Mouse (Mus musculus) stomach, embryonic 14.5 days (tissue): ENCODE measurements around the gene Fgf15. TPM values are rescaled to one million over a fixed set of nuclear protein-coding genes. Genes with fewer than 3 reads are reported as not detected.

ENCODE experiments used
- ATAC-seq: fragments of 200-750 bp; cut with Nextera tagmentation; 2 replicates; pipeline ENCODE4 v1.8.0; 2017; ENCODE audit warnings: low read depth, moderate TSS enrichment; ENCODE audit not compliant: insufficient number of reproducible peaks, insufficient read depth, low FRiP score
- H3K27ac ChIP-seq: fragments of 300-500 bp; sonication (generic); 2 replicates; pipeline ENCODE4 v1.5.1; 2014; ENCODE audit warnings: mild to moderate bottlenecking, low read length, moderate library complexity, mixed read lengths
- H3K27me3 ChIP-seq: fragments of 300-500 bp; sonication (generic); 2 replicates; pipeline ENCODE4 v1.6.1; 2014; ENCODE audit warnings: low read length, control low read depth, mixed read lengths; ENCODE audit not compliant: control insufficient read depth, insufficient read depth
- H3K36me3 ChIP-seq: fragments of 300-500 bp; sonication (generic); 2 replicates; pipeline ENCODE4 v1.6.1; 2014; ENCODE audit warnings: mild to moderate bottlenecking, control low read depth, low read length, moderate library complexity, mixed read lengths; ENCODE audit not compliant: control insufficient read depth, insufficient read depth
- H3K4me1 ChIP-seq: fragments of 300-500 bp; sonication (generic); 2 replicates; pipeline ENCODE4 v1.6.1; 2014; ENCODE audit warnings: low read length, control low read depth, mixed read lengths; ENCODE audit not compliant: control insufficient read depth, insufficient read depth
- H3K4me2 ChIP-seq: fragments of 300-500 bp; sonication (generic); replicated peaks from 2 replicates; pipeline ENCODE4 v1.6.1; 2014; ENCODE audit warnings: low read depth, low read length, control low read depth
- H3K4me3 ChIP-seq: fragments of 300-500 bp; sonication (generic); 2 replicates; pipeline ENCODE4 v1.5.1; 2014; ENCODE audit warnings: low read depth, low read length, control low read depth
- H3K9ac ChIP-seq: fragments of 300-500 bp; sonication (generic); replicated peaks from 2 replicates; pipeline ENCODE4 v1.6.1; 2014; ENCODE audit warnings: low read depth, mild to moderate bottlenecking, control low read depth, low read length, moderate library complexity, mixed read lengths
- H3K9me3 ChIP-seq: fragments of 300-500 bp; sonication (generic); 2 replicates; pipeline ENCODE4 v1.6.1; 2016; ENCODE audit warnings: low read depth, low read length, control low read depth; ENCODE audit not compliant: control insufficient read depth
- whole genome bisulfite sequencing: fragments of 180-500 bp; shearing (Covaris S2); extraction: QIAGEN DNeasy Blood & Tissue Kit; methylation state at CpG from one replicate; pipeline ENCODE4 v1.1.7; 2014; 5-methylcytosine and 5-hydroxymethylcytosine counted together
- polyA plus RNA-seq: library from polyadenylated mRNA; unstranded; fragments of >200 nt; fragmentation: Nextera tagmentation; extraction: Ambion mirVana; gene quantifications from 2 replicates; pipeline ENCODE4 v1.2.1, GENCODE M21; 2014

Gene Fgf15
- polyA plus RNA-seq, 1 experiment from 2014 or later, result not detected

DNA sequence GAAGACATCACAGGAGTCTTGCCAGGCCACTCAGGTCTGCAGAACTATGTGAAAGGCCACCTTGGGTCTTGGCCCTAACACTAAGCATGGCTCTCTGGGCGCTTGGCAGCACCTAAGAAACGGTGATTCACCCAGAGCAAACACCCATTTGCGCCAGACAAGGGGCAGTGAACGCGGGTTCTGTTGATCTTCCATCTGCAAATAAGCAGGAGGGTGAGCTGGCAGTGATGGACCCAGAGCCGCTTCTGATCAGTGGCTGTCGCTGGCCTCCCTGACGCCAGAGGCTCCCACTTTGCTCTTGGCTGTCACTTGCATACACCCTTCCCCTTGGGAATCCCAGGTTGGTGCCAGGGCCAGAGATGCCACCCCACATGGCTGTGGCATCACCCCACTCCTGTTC is 33.2 kb downstream of the Fgf15 start:
- ATAC-seq, result no peak
- no peak overlapping the region for H3K4me2 ChIP-seq
- H3K9ac ChIP-seq, result no peak overlapping the region
- 74% methylated on average over 8 of the region's 8 CpGs for WGBS
- H3K36me3 ChIP-seq, result peaks cover 13% of the 10 kb centered on the region
- no peak overlapping the region for H3K4me3 ChIP-seq
- no peaks in the 10 kb centered on the region for H3K27me3 ChIP-seq
- H3K4me1 ChIP-seq, result no peaks in the 10 kb centered on the region
- H3K9me3 ChIP-seq, result no peaks in the 10 kb centered on the region
- H3K27ac ChIP-seq, result no peak overlapping the region

DNA sequence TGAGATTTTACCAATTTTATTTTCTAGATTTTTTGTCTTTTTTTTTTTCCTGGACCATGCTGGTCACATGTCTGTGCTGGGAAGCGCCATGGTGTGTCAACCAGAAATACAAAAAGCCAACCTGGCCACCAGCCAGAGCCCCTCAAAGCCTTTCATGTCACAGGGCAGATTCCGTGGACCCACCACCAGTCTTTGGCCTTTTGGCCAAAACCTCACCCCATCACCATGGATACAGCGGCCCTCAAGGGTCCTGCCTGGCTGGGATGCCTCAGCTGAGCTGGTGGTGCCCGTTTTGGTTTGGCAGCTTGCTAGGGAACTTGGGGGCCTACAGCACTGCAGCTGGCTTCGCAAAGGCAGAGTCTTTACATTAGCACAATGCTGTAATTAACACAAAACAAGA is 33.6 kb downstream of the Fgf15 start:
- H3K4me3 ChIP-seq, result no peak overlapping the region
- H3K9me3 ChIP-seq, result no peaks in the 10 kb centered on the region
- no peak overlapping the region for H3K4me2 ChIP-seq
- H3K9ac ChIP-seq, result no peak overlapping the region
- no peaks in the 10 kb centered on the region for H3K4me1 ChIP-seq
- peaks cover 17% of the 10 kb centered on the region for H3K36me3 ChIP-seq
- 65% methylated on average over 5 of the region's 5 CpGs for WGBS
- no peaks in the 10 kb centered on the region for H3K27me3 ChIP-seq
- ATAC-seq, result no peak
- H3K27ac ChIP-seq, result no peak overlapping the region

DNA sequence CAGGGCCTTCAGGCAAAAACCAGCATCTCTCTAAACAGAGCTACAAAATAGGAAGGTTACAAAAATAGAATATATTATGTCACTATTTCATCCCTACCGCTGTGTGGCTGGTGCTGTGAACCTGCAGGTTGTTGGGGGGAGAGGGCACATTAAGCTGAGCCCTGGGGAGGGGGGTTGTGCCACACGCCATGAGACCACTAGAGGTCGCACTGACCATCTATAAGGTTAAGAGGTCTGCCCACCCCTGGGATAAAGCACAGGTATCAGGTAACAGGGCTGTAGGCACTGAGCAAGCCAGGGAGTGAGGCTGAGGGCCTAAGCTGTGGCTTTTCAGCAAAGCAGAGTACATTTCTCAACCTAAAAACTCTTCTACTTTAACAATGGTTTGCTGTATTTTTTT is 35.4 kb downstream of the Fgf15 start:
- no peak overlapping the region for H3K27ac ChIP-seq
- 0 out of 2 replicates have a peak, but pooled peaks cover under 1% of the 10 kb centered on the region for H3K4me1 ChIP-seq
- no peak for ATAC-seq
- H3K4me3 ChIP-seq, result no peak overlapping the region
- H3K36me3 ChIP-seq, result peaks cover 24% of the 10 kb centered on the region
- H3K9me3 ChIP-seq, result no peaks in the 10 kb centered on the region
- H3K9ac ChIP-seq, result no peak overlapping the region
- H3K4me2 ChIP-seq, result no peak overlapping the region
- 25% methylated on average over 3 of the region's 3 CpGs for whole genome bisulfite sequencing
- H3K27me3 ChIP-seq, result no peaks in the 10 kb centered on the region

DNA sequence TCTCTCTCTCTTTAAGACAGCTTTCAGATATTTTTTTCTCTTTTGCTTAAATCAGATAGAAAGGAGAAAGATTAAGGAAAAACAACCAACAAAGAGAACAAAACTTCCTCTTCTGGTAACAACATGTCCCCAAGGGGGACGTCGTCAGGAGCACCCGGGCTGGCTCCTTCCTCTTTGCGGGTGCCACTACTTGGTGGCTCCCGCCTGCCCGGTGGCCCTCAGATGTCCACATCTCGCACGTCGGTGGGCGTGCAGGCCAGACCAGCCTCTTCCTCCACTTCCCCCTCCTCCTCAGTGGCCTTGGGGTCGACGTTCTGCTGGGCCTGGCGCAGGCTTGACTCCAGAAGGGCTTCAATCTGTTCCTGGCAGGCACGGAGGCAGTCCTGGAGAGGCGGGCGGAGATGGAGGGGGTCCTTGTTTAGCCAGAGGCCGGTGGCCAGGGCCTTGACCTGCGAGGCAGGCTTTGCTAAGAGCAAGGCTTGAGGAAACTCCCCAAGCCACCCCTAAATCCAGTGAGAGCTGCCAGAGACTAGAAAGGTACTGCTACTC is 36.1 kb downstream of the Fgf15 start:
- H3K4me1 ChIP-seq, result 0 out of 2 replicates have a peak, but pooled peaks cover 4% of the 10 kb centered on the region
- no peaks in the 10 kb centered on the region for H3K27me3 ChIP-seq
- H3K36me3 ChIP-seq, result peaks cover 28% of the 10 kb centered on the region
- H3K4me2 ChIP-seq, result no peak overlapping the region
- no peaks in the 10 kb centered on the region for H3K9me3 ChIP-seq
- H3K9ac ChIP-seq, result no peak overlapping the region
- WGBS, result 70% methylated on average over 18 of the region's 18 CpGs
- no peak overlapping the region for H3K4me3 ChIP-seq
- no peak for ATAC-seq
- no peak overlapping the region for H3K27ac ChIP-seq

DNA sequence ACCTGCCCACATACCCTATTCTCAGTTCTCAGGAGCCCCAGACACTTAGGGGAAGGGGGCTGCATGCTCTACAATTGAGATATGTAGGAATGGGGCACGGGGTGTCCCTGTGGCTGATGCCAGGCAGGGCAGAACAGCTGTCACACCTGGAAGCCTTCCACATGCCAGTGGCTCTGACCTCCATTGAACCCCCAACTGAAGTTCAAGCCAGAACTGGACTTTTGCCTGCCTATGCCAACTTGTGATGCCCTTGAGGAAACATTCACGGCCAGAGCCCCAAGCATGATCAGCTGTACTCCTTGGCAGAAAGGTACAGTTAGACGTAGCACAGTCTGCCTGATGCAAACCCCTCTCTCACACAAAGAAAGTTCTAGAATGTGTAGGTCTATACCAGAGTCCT is 37.0 kb downstream of the Fgf15 start:
- Histone ChIP-seq H3K4me2 (no peak overlapping the region), H3K4me3 (no peak overlapping the region), H3K4me1 (0 out of 2 replicates have a peak, but pooled peaks cover 4% of the 10 kb centered on the region), H3K9ac (no peak overlapping the region), H3K36me3 (peaks cover 28% of the 10 kb centered on the region), H3K27ac (no peak overlapping the region), H3K27me3 (no peaks in the 10 kb centered on the region), H3K9me3 (no peaks in the 10 kb centered on the region)
- WGBS, result 84% methylated on average over 3 of the region's 3 CpGs
- ATAC-seq, result no peak

DNA sequence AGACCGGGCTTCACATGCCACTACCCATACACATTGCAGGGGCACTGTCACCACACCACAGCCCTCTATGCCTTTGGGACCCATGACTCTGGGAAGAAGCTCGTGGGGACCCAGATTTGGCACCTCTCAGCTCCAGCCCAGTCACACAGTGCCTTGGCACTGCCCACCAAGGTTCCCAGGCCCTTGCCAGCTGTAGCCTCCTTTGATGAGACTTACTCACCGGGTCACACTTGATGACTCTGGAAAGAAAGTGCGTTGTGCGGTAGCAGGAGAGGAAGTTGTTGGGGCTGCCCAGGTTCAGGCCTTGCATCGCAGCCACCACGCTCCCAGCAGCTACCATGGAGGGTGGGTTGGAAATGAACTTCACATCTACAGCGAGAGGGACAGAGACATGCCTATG is 37.5 kb downstream of the Fgf15 start:
- Histone ChIP-seq H3K27me3 (peaks cover 3% of the 10 kb centered on the region; the same call in 1 of the 2 replicates), H3K4me1 (0 out of 2 replicates have a peak, but pooled peaks cover 4% of the 10 kb centered on the region), H3K4me3 (no peak overlapping the region), H3K36me3 (peaks cover 28% of the 10 kb centered on the region), H3K27ac (no peak overlapping the region), H3K9me3 (no peaks in the 10 kb centered on the region), H3K4me2 (no peak overlapping the region), H3K9ac (no peak overlapping the region)
- WGBS, result 90% methylated on average over 8 of the region's 8 CpGs
- ATAC-seq, result no peak

DNA sequence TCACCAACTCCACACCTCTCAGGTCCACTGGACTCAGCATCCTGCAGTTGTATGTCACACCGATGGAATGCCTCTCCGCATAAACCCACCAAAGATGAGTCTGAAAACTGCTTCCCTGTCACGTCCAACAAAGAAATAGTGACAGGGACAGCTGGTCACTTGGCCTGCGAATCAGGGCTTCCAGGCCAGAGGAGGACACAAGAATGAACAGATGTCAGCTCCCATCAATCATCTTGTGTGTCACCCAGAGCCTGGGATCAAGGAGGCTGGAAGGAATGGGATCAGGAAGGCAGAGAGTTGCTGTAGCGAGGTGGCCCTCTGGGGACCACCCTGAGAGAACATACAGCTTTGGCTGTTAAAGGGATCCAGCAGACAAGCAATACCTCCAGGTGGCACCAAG is 38.6 kb downstream of the Fgf15 start:
- H3K4me2 ChIP-seq, result no peak overlapping the region
- H3K9me3 ChIP-seq, result no peaks in the 10 kb centered on the region
- WGBS, result 61% methylated on average over 5 of the region's 5 CpGs
- H3K4me1 ChIP-seq, result peaks cover 5% of the 10 kb centered on the region; the same call in 1 of the 2 replicates
- no peak overlapping the region for H3K9ac ChIP-seq
- no peak for ATAC-seq
- peaks cover 28% of the 10 kb centered on the region for H3K36me3 ChIP-seq
- H3K27ac ChIP-seq, result no peak overlapping the region
- H3K4me3 ChIP-seq, result no peak overlapping the region
- peaks cover 3% of the 10 kb centered on the region; the same call in 1 of the 2 replicates for H3K27me3 ChIP-seq

DNA sequence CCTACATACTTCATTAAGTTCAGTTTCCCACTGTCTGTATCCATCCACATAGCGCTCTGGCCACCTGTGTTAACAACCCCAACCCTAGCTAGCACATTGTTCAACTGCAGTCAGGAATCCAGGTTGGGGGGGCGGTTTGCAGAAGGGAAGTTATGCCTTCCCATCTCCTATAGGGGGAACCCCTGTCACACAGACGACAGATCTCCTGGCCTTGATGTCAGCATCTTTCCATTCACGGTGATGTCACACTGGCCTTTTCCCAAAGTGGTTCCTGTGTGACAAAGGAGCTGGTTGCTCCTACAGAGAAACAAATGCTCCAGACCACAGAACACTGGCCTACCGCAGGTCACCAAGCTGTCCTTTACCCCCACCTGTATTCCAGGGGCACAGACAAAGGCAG is 39.2 kb downstream of the Fgf15 start:
- no peak for ATAC-seq
- Histone ChIP-seq H3K27ac (no peak overlapping the region), H3K27me3 (peaks cover 3% of the 10 kb centered on the region; the same call in 1 of the 2 replicates), H3K9ac (no peak overlapping the region), H3K9me3 (no peaks in the 10 kb centered on the region), H3K36me3 (peaks cover 28% of the 10 kb centered on the region), H3K4me1 (peaks cover 11% of the 10 kb centered on the region; the same call in 1 of the 2 replicates), H3K4me2 (no peak overlapping the region), H3K4me3 (no peak overlapping the region)
- WGBS, result 55% methylated on average over 5 of the region's 5 CpGs
